Comparison of ENCODE assay signal across 9 mouse cellular contexts in genomic region chr5:124452494-124453228, GRCm38 (mm10). TPM values are rescaled to one million over a fixed set of nuclear protein-coding genes. Genes with fewer than 3 reads are reported as not detected.
DNase-seq lines count a peak whose midpoint lies in the region; ATAC-seq and TF ChIP-seq lines count a peak whose summit lies in the region.
"Had no signal": no experiment of that assay in that cellular context is flagged by ENCODE, and none has a peak within 500 bp of the region (broad histone marks: within the 10 kb centered on the region; RNA-seq: fewer than 3 reads in every experiment).

No protein-coding gene starts in this region.

- no peak for TF ChIP-seq CTCF in midbrain, postnatal 0 days (IDR thresholded peaks at IDR 0.05)
- TF ChIP-seq CTCF in intestine, postnatal 0 days (IDR thresholded peaks at IDR 0.05; ENCODE audit: low read depth), result no peak

- H3K27ac ChIP-seq in midbrain, postnatal 0 days (ENCODE audit: low read depth, low read length), result 0 out of 2 replicates have a peak overlapping the region, but pooled peaks have one; percentile 4
- no peak overlapping the region; the same call in 1 of the 2 replicates for H3K27ac ChIP-seq in midbrain, embryonic 14.5 days (replicated peaks; ENCODE audit: low read depth, low read length)
- H3K27ac ChIP-seq in intestine, postnatal 0 days (ENCODE audit: low read depth, low read length), result peak overlapping the region; percentile 15

- no peak overlapping the region for H3K9ac ChIP-seq in midbrain, postnatal 0 days (replicated peaks; ENCODE audit: low read length, poor library complexity, severe bottlenecking)
- H3K9ac ChIP-seq in midbrain, embryonic 14.5 days (replicated peaks; ENCODE audit: low read length), result no peak overlapping the region
- peak overlapping the region; percentile 42; the same call in 1 of the 2 replicates for H3K9ac ChIP-seq in intestine, postnatal 0 days (ENCODE audit: low read depth, low read length)

- H3K4me1 ChIP-seq in midbrain, postnatal 0 days (ENCODE audit: insufficient read depth, low read length), result no peaks in the 10 kb centered on the region
- H3K4me1 ChIP-seq in midbrain, embryonic 14.5 days (ENCODE audit: control insufficient read depth, insufficient read depth, low read length), result no peaks in the 10 kb centered on the region
- H3K4me1 ChIP-seq in intestine, postnatal 0 days (replicated peaks; ENCODE audit: control insufficient read depth, insufficient read depth, low read length), result no peaks in the 10 kb centered on the region

- H3K9me3 ChIP-seq in midbrain, postnatal 0 days (ENCODE audit: low read length), result no peaks in the 10 kb centered on the region
- H3K9me3 ChIP-seq in midbrain, embryonic 14.5 days (ENCODE audit: control insufficient read depth, low read length), result no peaks in the 10 kb centered on the region
- no peaks in the 10 kb centered on the region for H3K9me3 ChIP-seq in intestine, postnatal 0 days (ENCODE audit: control insufficient read depth)

- H3K27me3 ChIP-seq in midbrain, postnatal 0 days (ENCODE audit: insufficient read depth, low read length), result no peaks in the 10 kb centered on the region
- no peaks in the 10 kb centered on the region for H3K27me3 ChIP-seq in midbrain, embryonic 14.5 days (ENCODE audit: control insufficient read depth, insufficient read depth, low read length)
- H3K27me3 ChIP-seq in intestine, postnatal 0 days (replicated peaks; ENCODE audit: control insufficient read depth, insufficient read depth, low read length), result no peaks in the 10 kb centered on the region

- H3K4me3 ChIP-seq in midbrain, postnatal 0 days (ENCODE audit: low read depth, low read length), result no peak overlapping the region
- H3K4me3 ChIP-seq in midbrain, embryonic 14.5 days (replicated peaks; ENCODE audit: low read depth, low read length), result no peak overlapping the region
- peak overlapping the region; percentile 16 for H3K4me3 ChIP-seq in intestine, postnatal 0 days (ENCODE audit: low read depth, low read length)

- H3K4me2 ChIP-seq in midbrain, postnatal 0 days (ENCODE audit: low read depth, low read length, poor library complexity, severe bottlenecking), result no peak overlapping the region
- H3K4me2 ChIP-seq in midbrain, embryonic 14.5 days (ENCODE audit: low read length), result no peak overlapping the region
- H3K4me2 ChIP-seq in intestine, postnatal 0 days (replicated peaks; ENCODE audit: low read depth), result peak overlapping the region; percentile 53

- DNase-seq in frontal cortex, adult 2 months (ENCODE audit: extremely low spot score in 1 of 2, low spot score in 1 of 2), result peak; percentile 58 to 72
- DNase-seq in frontal cortex, postnatal 10 days (ENCODE audit: low spot score in 2 of 2), result no peak
- DNase-seq in midbrain, postnatal 0 days (ENCODE audit: low spot score), result no peak
- no peak for DNase-seq in midbrain, embryonic 14.5 days
- DNase-seq in telencephalon, adult 2 months (ENCODE audit: low read depth, low spot score), result peak; percentile 83
- no peak for DNase-seq in urinary bladder, adult 18-20 months (ENCODE audit: low spot score in 2 of 2)
- DNase-seq in gastrocnemius, postnatal 25 days, result no peak
- DNase-seq: lung, postnatal 14 days had no signal

- WGBS in midbrain, postnatal 0 days, result 75% methylated on average over 15 of the region's 15 CpGs
- WGBS in midbrain, embryonic 14.5 days, result 78% methylated on average over 15 of the region's 15 CpGs
- 61% methylated on average over 15 of the region's 15 CpGs for WGBS in intestine, postnatal 0 days

- H3K36me3 ChIP-seq in midbrain, postnatal 0 days (ENCODE audit: insufficient read depth, low read length), result peaks cover 81% of the 10 kb centered on the region
- peaks cover 92% of the 10 kb centered on the region for H3K36me3 ChIP-seq in midbrain, embryonic 14.5 days (ENCODE audit: control insufficient read depth, insufficient read depth, low read length)
- H3K36me3 ChIP-seq in intestine, postnatal 0 days (ENCODE audit: control insufficient read depth, insufficient read depth), result peaks cover 86% of the 10 kb centered on the region

- no peak for ATAC-seq in midbrain, postnatal 0 days (ENCODE audit: low FRiP score)
- ATAC-seq in midbrain, embryonic 14.5 days (ENCODE audit: low FRiP score, low TSS enrichment), result no peak
- ATAC-seq in intestine, postnatal 0 days, result no peak

RNA-seq across cellular contexts. Expression of gene Kmt5a, which starts 12.9 kb away (rescaled TPM):
- polyA plus RNA-seq in frontal cortex, adult 2 months (2012; rRNA removed), result 41.8 and 54.3 TPM in 2 replicates
- total RNA-seq in midbrain, postnatal 0 days (2014; rRNA removed), result 27.4 and 39.0 TPM in 2 replicates
- polyA plus RNA-seq in midbrain, postnatal 0 days (2015; fragmentation: Nextera tagmentation; extraction: Ambion mirVana), result 13.3 and 15.3 TPM in 2 replicates
- 20.9 and 23.2 TPM in 2 replicates for polyA plus RNA-seq in midbrain, embryonic 14.5 days (2014; fragmentation: Nextera tagmentation; extraction: Ambion mirVana)
- polyA plus RNA-seq in intestine, postnatal 0 days (2015; fragmentation: Nextera tagmentation; extraction: Ambion mirVana), result 77.5 and 80.5 TPM in 2 replicates
- total RNA-seq in gastrocnemius, postnatal 25 days (2021), result 100 to 1,000 TPM; 107 to 134 TPM

RNA-seq across cellular contexts. Expression of gene Rilpl2, which starts 25.5 kb away (rescaled TPM):
- 24.5 and 25.9 TPM in 2 replicates for polyA plus RNA-seq in frontal cortex, adult 2 months (2012; rRNA removed)
- 32.3 and 38.6 TPM in 2 replicates for total RNA-seq in midbrain, postnatal 0 days (2014; rRNA removed)
- polyA plus RNA-seq in midbrain, postnatal 0 days (2015; fragmentation: Nextera tagmentation; extraction: Ambion mirVana), result 33.8 and 34.3 TPM in 2 replicates
- polyA plus RNA-seq in midbrain, embryonic 14.5 days (2014; fragmentation: Nextera tagmentation; extraction: Ambion mirVana), result 23.1 and 24.5 TPM in 2 replicates
- 48.2 and 49.7 TPM in 2 replicates for polyA plus RNA-seq in intestine, postnatal 0 days (2015; fragmentation: Nextera tagmentation; extraction: Ambion mirVana)
- total RNA-seq in gastrocnemius, postnatal 25 days (2021), result 1 to 10 TPM; 3.9 to 5.1 TPM

RNA-seq across cellular contexts. Expression of gene Sbno1, which starts 26.9 kb away (rescaled TPM):
- polyA plus RNA-seq in frontal cortex, adult 2 months (2012; rRNA removed), result 57.7 and 59.5 TPM in 2 replicates
- 41.0 and 54.5 TPM in 2 replicates for total RNA-seq in midbrain, postnatal 0 days (2014; rRNA removed)
- polyA plus RNA-seq in midbrain, postnatal 0 days (2015; fragmentation: Nextera tagmentation; extraction: Ambion mirVana), result 68.9 and 80.4 TPM in 2 replicates
- 70.2 and 114 TPM in 2 replicates for polyA plus RNA-seq in midbrain, embryonic 14.5 days (2014; fragmentation: Nextera tagmentation; extraction: Ambion mirVana)
- 49.3 and 56.6 TPM in 2 replicates for polyA plus RNA-seq in intestine, postnatal 0 days (2015; fragmentation: Nextera tagmentation; extraction: Ambion mirVana)
- total RNA-seq in gastrocnemius, postnatal 25 days (2021), result 10 to 100 TPM; 35.3 to 37.7 TPM

RNA-seq across cellular contexts. Expression of gene Snrnp35, which starts 30.3 kb away (rescaled TPM):
- polyA plus RNA-seq in frontal cortex, adult 2 months (2012; rRNA removed), result 9.6 and 11.8 TPM in 2 replicates
- total RNA-seq in midbrain, postnatal 0 days (2014; rRNA removed), result 5.2 and 10.7 TPM in 2 replicates
- 10.1 and 13.0 TPM in 2 replicates for polyA plus RNA-seq in midbrain, postnatal 0 days (2015; fragmentation: Nextera tagmentation; extraction: Ambion mirVana)
- polyA plus RNA-seq in midbrain, embryonic 14.5 days (2014; fragmentation: Nextera tagmentation; extraction: Ambion mirVana), result 8.9 and 10.6 TPM in 2 replicates
- polyA plus RNA-seq in intestine, postnatal 0 days (2015; fragmentation: Nextera tagmentation; extraction: Ambion mirVana), result 15.5 and 17.9 TPM in 2 replicates
- total RNA-seq in gastrocnemius, postnatal 25 days (2021), result 10 to 100 TPM; 23.0 to 23.8 TPM

Comparison
In these comparisons a context has a peak if more than half of its experiments do, and no peak if none do; other contexts are left out.
1. DNase-seq: peak in frontal cortex, adult 2 months (2 of 2) and telencephalon, adult 2 months (single experiment); none in frontal cortex, postnatal 10 days (0 of 2), midbrain, postnatal 0 days (single experiment), midbrain, embryonic 14.5 days (single experiment), urinary bladder, adult 18-20 months (0 of 2) and gastrocnemius, postnatal 25 days (single experiment).